Mouse (Mus musculus) intestine, embryonic 14.5 days (tissue): ENCODE measurements around the gene 4930426L09Rik. TPM values are rescaled to one million over a fixed set of nuclear protein-coding genes. Genes with fewer than 3 reads are reported as not detected.
"Not testable (repeated sequence)": the region's sequence is repeated elsewhere in the genome, so short reads cannot be mapped to it uniquely, and the experiment has no call there.

ENCODE experiments used
- ATAC-seq: fragments of 200-750 bp; cut with Nextera tagmentation; replicated peaks from 2 replicates; pipeline ENCODE4 v1.8.0; 2017; ENCODE audit warnings: low read depth, moderate number of reproducible peaks, moderate TSS enrichment, moderate library complexity; ENCODE audit not compliant: low FRiP score, low TSS enrichment
- DNase-seq: peaks from one replicate; pipeline ENCODE4 v3.0.0-alpha.2; 2018; ENCODE audit warnings: low spot score
- H3K27ac ChIP-seq: fragments of 300-500 bp; sonication (generic); 2 replicates; pipeline ENCODE4 v1.5.1; 2014; ENCODE audit warnings: low read depth, mild to moderate bottlenecking, control low read depth
- H3K27me3 ChIP-seq: fragments of 300-500 bp; sonication (generic); replicated peaks from 2 replicates; pipeline ENCODE4 v1.6.1; 2014; ENCODE audit warnings: low read length, control low read depth; ENCODE audit not compliant: control insufficient read depth, insufficient read depth
- H3K36me3 ChIP-seq: fragments of 300-500 bp; sonication (generic); 2 replicates; pipeline ENCODE4 v1.6.1; 2014; ENCODE audit warnings: low read length, control low read depth; ENCODE audit not compliant: control insufficient read depth, insufficient read depth
- H3K4me1 ChIP-seq: fragments of 300-500 bp; sonication (generic); replicated peaks from 2 replicates; pipeline ENCODE4 v1.6.1; 2014; ENCODE audit warnings: low read length, control low read depth, mixed read lengths; ENCODE audit not compliant: control insufficient read depth, insufficient read depth
- H3K4me2 ChIP-seq: fragments of 300-500 bp; sonication (generic); 2 replicates; pipeline ENCODE4 v1.6.1; 2014; ENCODE audit warnings: low read length
- H3K4me3 ChIP-seq: fragments of 300-500 bp; sonication (generic); 2 replicates; pipeline ENCODE4 v1.5.1; 2014; ENCODE audit warnings: low read depth, low read length, control low read depth, mixed read lengths
- H3K9ac ChIP-seq: fragments of 300-500 bp; sonication (generic); 2 replicates; pipeline ENCODE4 v1.6.1; 2014; ENCODE audit warnings: mild to moderate bottlenecking, low read length
- H3K9me3 ChIP-seq: fragments of 300-500 bp; sonication (generic); 2 replicates; pipeline ENCODE4 v1.6.1; 2016; ENCODE audit warnings: low read length, control low read depth; ENCODE audit not compliant: control insufficient read depth
- WGBS: fragments of 180-500 bp; shearing (Covaris S2); extraction: QIAGEN DNeasy Blood & Tissue Kit; methylation state at CpG from one replicate; pipeline ENCODE4 v1.1.7; 2014; 5-methylcytosine and 5-hydroxymethylcytosine counted together
- polyA plus RNA-seq: library from polyadenylated mRNA; unstranded; fragments of >200 nt; fragmentation: Nextera tagmentation; extraction: Ambion mirVana; gene quantifications from 2 replicates; pipeline ENCODE4 v1.2.1, GENCODE M21; 2014

4930426L09Rik gene
- polyA plus RNA-seq, 1 experiment from 2014 or later: 0.37 TPM

DNA sequence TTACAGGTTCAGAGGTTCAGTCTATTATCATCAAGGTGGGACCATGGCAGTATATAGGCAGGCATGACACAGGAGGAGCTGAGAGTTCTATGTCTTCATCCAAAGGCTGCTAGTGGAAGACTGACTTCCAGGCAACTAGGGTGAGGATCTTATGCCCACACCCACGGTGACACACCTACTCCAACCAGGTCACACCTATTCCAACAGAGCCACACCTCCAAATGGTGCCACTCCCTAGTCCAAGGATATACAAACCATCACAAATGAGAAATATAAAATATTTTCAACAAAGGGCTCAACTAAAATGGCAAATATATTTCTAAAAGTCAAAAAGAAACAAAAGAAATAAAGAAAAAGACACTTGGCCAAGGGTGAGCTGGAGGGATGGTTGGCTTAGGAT, 12.4 kb downstream of the 4930426L09Rik start:
- not testable (repeated sequence) for DNase-seq, H3K27ac ChIP-seq, H3K4me1 ChIP-seq, H3K4me2 ChIP-seq, H3K9me3 ChIP-seq, H3K4me3 ChIP-seq, H3K9ac ChIP-seq, H3K27me3 ChIP-seq, H3K36me3 ChIP-seq, ATAC-seq
- 58% methylated on average over 1 of the region's 1 CpGs for WGBS

GRCm38 (mm10) chr2:19011443-19011842, 13.3 kb downstream of the 4930426L09Rik start:
- ATAC-seq: no peak
- H3K4me3 ChIP-seq: no peak overlapping the region
- no peak for DNase-seq
- H3K4me2 ChIP-seq: no peak overlapping the region
- H3K4me1 ChIP-seq: no peaks in the 10 kb centered on the region
- H3K9ac ChIP-seq: no peak overlapping the region
- no peaks in the 10 kb centered on the region for H3K27me3 ChIP-seq
- no peaks in the 10 kb centered on the region for H3K9me3 ChIP-seq
- no peak overlapping the region for H3K27ac ChIP-seq
- no peaks in the 10 kb centered on the region for H3K36me3 ChIP-seq
- 80% methylated on average over 6 of the region's 6 CpGs for WGBS

- Histone ChIP-seq H3K9ac (no peak overlapping the region), H3K4me3 (no peak overlapping the region), H3K27ac (no peak overlapping the region), H3K9me3 (no peaks in the 10 kb centered on the region), H3K4me1 (no peaks in the 10 kb centered on the region), H3K36me3 (no peaks in the 10 kb centered on the region), H3K4me2 (no peak overlapping the region), H3K27me3 (no peaks in the 10 kb centered on the region)
- no peak for ATAC-seq
- WGBS: 80% methylated on average over 5 of the region's 5 CpGs
- no peak for DNase-seq
Measured at GRCm38 (mm10) chr2:19016348-19016747, 18.2 kb downstream of the 4930426L09Rik start.

- no peak overlapping the region for H3K4me3 ChIP-seq
- ATAC-seq: no peak
- H3K9me3 ChIP-seq: no peaks in the 10 kb centered on the region
- no peak overlapping the region for H3K9ac ChIP-seq
- no peaks in the 10 kb centered on the region for H3K27me3 ChIP-seq
- 23% methylated on average over 1 of the region's 1 CpGs for WGBS
- H3K4me2 ChIP-seq: no peak overlapping the region
- no peak overlapping the region for H3K27ac ChIP-seq
- H3K36me3 ChIP-seq: no peaks in the 10 kb centered on the region
- DNase-seq: no peak
- H3K4me1 ChIP-seq: no peaks in the 10 kb centered on the region
Measured at GRCm38 (mm10) chr2:19016839-19017238, 18.7 kb downstream of the 4930426L09Rik start.

DNA sequence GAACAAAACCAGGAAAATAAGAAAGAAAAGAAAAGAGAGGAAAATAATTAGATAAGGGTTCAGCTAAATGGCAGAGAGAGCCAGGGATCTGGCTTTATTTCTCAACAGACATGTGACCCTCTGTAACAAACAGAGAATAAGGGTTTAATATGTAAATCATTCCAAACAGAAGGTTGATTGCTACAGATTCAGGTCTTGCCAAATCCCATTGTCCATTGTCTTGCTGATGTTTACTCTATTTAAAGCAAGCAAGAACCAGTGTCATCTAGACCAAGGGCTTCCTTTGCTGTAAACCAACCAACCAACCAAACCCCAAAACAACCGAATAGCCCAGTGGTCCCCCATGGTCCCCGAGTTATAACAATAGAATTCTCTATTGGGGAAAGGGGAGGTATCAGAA, 19.9 kb downstream of the 4930426L09Rik start:
- H3K9me3 ChIP-seq: no peaks in the 10 kb centered on the region

DNA sequence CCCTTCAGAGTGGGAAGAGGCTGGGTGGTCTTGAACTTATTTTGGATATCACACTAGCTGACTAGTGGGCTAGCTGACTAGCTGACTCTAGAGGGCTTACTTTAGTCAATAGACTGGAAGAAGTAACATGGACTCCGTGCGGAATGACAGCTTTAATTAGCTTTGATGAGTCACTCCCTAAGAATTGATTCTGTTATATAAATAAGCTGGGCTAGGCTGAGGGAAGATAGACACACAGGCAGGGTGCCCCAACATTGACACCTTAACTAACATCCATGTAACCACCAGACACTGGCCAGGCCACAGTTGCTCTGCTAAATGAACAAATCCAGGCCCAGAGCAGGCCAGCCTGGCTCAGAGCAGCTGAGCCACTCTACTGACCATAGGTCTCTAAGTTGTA, 26.7 kb downstream of the 4930426L09Rik start:
- DNase-seq: no peak
- Histone ChIP-seq H3K27me3 (no peaks in the 10 kb centered on the region), H3K4me2 (no peak overlapping the region), H3K36me3 (no peaks in the 10 kb centered on the region), H3K9ac (no peak overlapping the region), H3K4me1 (no peaks in the 10 kb centered on the region), H3K4me3 (no peak overlapping the region), H3K27ac (no peak overlapping the region), H3K9me3 (no peaks in the 10 kb centered on the region; the same call in 1 of the 2 replicates)
- no peak for ATAC-seq
- WGBS: 76% methylated on average over 2 of the region's 2 CpGs

More for the DNA sequence above, 19.9 kb downstream of the 4930426L09Rik start:
- no peaks in the 10 kb centered on the region for H3K36me3 ChIP-seq
- no peak overlapping the region for H3K4me3 ChIP-seq
- no peak for DNase-seq
- no peak overlapping the region for H3K27ac ChIP-seq
- no peak overlapping the region for H3K4me2 ChIP-seq
- no peaks in the 10 kb centered on the region for H3K4me1 ChIP-seq
- 76% methylated on average over 2 of the region's 2 CpGs for WGBS
- no peak overlapping the region for H3K9ac ChIP-seq
- H3K27me3 ChIP-seq: no peaks in the 10 kb centered on the region
- no peak for ATAC-seq

DNA sequence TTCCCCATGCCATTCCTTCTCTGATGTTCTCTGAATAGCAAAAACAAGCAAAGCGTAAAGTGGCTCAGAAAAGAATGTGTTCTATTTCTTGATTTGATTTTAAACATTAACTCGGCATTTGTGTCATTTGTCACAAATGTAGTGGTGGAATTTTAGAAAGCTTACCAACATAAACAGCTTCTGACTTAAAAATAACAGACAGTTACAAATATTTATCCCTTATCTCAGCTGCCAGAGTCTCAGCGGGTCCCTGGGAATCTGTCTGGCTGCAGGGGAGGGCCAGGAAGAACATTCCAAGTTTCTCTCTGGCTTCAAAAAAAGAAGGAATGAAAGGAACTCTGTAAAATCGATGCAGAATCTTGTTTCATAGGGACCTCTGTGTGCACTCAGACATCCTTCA, 39.3 kb downstream of the 4930426L09Rik start:
- H3K4me3 ChIP-seq: no peak overlapping the region
- H3K9me3 ChIP-seq: no peaks in the 10 kb centered on the region
- H3K4me2 ChIP-seq: no peak overlapping the region
- no peaks in the 10 kb centered on the region for H3K36me3 ChIP-seq
- no peak for DNase-seq
- peaks cover 10% of the 10 kb centered on the region for H3K4me1 ChIP-seq
- ATAC-seq: no peak
- H3K9ac ChIP-seq: no peak overlapping the region
- no peaks in the 10 kb centered on the region for H3K27me3 ChIP-seq
- WGBS: 20% methylated on average over 4 of the region's 4 CpGs
- H3K27ac ChIP-seq: peak overlapping the region; percentile 65; the same call in 1 of the 2 replicates

DNA sequence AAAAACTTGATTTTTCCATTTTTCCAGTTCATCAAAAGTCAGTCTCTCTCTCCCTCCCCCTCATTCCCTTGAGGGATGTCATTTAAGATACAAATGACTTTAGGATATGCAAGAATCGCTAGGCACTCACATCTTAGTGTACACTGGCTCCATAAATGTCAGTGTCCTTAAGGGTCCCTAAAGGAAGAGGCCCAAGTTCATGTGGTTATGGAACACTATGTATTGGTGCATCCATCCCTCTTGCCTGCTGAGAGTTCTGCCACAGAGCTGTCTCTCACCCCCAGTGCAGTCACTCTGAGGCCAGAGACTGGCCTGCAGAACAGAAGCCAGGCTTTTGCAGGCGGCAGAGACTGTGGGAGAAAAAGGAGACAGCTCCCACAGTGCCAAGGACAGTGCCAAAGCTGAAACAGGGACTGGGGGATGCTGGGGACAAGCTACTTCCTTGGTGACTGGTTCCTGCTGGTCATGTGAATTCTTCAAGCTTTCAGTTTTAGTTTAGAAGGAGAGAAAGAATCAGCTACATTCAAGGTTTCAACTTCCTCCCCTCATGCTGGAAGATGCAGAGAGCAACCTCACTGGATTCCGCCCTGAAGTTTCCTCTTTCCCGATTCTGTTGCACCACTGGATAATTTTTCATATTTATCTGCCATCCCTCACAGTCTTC, 39.9 kb downstream of the 4930426L09Rik start:
- Histone ChIP-seq H3K4me2 (no peak overlapping the region), H3K9ac (no peak overlapping the region), H3K9me3 (no peaks in the 10 kb centered on the region), H3K4me3 (no peak overlapping the region), H3K27me3 (no peaks in the 10 kb centered on the region), H3K36me3 (no peaks in the 10 kb centered on the region), H3K4me1 (peaks cover 10% of the 10 kb centered on the region), H3K27ac (peak overlapping the region; percentile 65)
- no peak for DNase-seq
- ATAC-seq: no peak
- WGBS: 46% methylated on average over 4 of the region's 4 CpGs

- whole genome bisulfite sequencing: 81% methylated on average over 1 of the region's 1 CpGs
- ATAC-seq: no peak
- H3K4me3 ChIP-seq: no peak overlapping the region
Measured at GRCm38 (mm10) chr2:19048225-19048624, 50.1 kb downstream of the 4930426L09Rik start.

More at GRCm38 (mm10) chr2:19048225-19048624, 50.1 kb downstream of the 4930426L09Rik start:
- no peak overlapping the region for H3K4me2 ChIP-seq
- H3K4me1 ChIP-seq: 0 out of 2 replicates have a peak, but pooled peaks cover 2% of the 10 kb centered on the region
- H3K27ac ChIP-seq: no peak overlapping the region
- no peaks in the 10 kb centered on the region for H3K36me3 ChIP-seq
- no peak for DNase-seq
- H3K9ac ChIP-seq: no peak overlapping the region
- H3K9me3 ChIP-seq: no peaks in the 10 kb centered on the region
- H3K27me3 ChIP-seq: no peaks in the 10 kb centered on the region
